ENCODE assay signal across 11 mouse cellular contexts in genomic region chr6:37872861-37873260, GRCm38 (mm10). TPM values are rescaled to one million over a fixed set of nuclear protein-coding genes. Genes with fewer than 3 reads are reported as not detected.
DNase-seq lines count a peak whose midpoint lies in the region; ATAC-seq and TF ChIP-seq lines count a peak whose summit lies in the region.
"Had no signal": no experiment of that assay in that cellular context is flagged by ENCODE, and none has a peak within 500 bp of the region (broad histone marks: within the 10 kb centered on the region; RNA-seq: fewer than 3 reads in every experiment).

No protein-coding gene starts in this region.

- 0 out of 2 replicates have a peak overlapping the region, but pooled peaks have one; percentile 86 for H3K4me3 ChIP-seq in limb, embryonic 14.5 days (replicated peaks; ENCODE audit: low read length)
- no peak overlapping the region for H3K4me3 ChIP-seq in limb, embryonic 10.5 days
- H3K4me3 ChIP-seq in midbrain, embryonic 12.5 days = peak overlapping the region; percentile 95; the same call in 1 of the 2 replicates

- no peaks in the 10 kb centered on the region for H3K4me1 ChIP-seq in limb, embryonic 14.5 days (ENCODE audit: control insufficient read depth, insufficient read depth, low read length)
- H3K4me1 ChIP-seq in limb, embryonic 10.5 days = peaks cover 4% of the 10 kb centered on the region; the same call in 1 of the 2 replicates
- no peaks in the 10 kb centered on the region for H3K4me1 ChIP-seq in midbrain, embryonic 12.5 days

- H3K36me3 ChIP-seq in limb, embryonic 14.5 days (ENCODE audit: control insufficient read depth, insufficient read depth, low read length) = peaks cover 14% of the 10 kb centered on the region; the same call in 1 of the 2 replicates
- H3K36me3 ChIP-seq in limb, embryonic 10.5 days = peaks cover 57% of the 10 kb centered on the region
- H3K36me3 ChIP-seq in midbrain, embryonic 12.5 days = peaks cover 54% of the 10 kb centered on the region

- H3K4me2 ChIP-seq in limb, embryonic 14.5 days (replicated peaks; ENCODE audit: low read depth, low read length, severe bottlenecking) = no peak overlapping the region
- no peak overlapping the region for H3K4me2 ChIP-seq in midbrain, embryonic 12.5 days (replicated peaks)

- intact Hi-C loops in left cerebral cortex, postnatal 25 days (cut with DNase I) = loop anchor here (5.0 kb wide), 3 partner anchors 194 to 406 kb away; no protein-coding TSS in a partner anchor

- no peak for ATAC-seq in CD4-positive, CD25-positive, alpha-beta regulatory T cell, adult 4 months
- no peak for ATAC-seq in limb, embryonic 14.5 days (ENCODE audit: low FRiP score, low read depth)
- no peak for ATAC-seq in midbrain, embryonic 12.5 days (ENCODE audit: low FRiP score, low read depth)
- ATAC-seq: intestine, postnatal 0 days; liver, postnatal 0 days had no signal

- H3K9ac ChIP-seq in limb, embryonic 14.5 days (ENCODE audit: low read depth, low read length, severe bottlenecking) = no peak overlapping the region
- H3K9ac ChIP-seq in midbrain, embryonic 12.5 days (replicated peaks) = no peak overlapping the region
- H3K9ac ChIP-seq: liver, postnatal 0 days had no signal

- peaks cover 46% of the 10 kb centered on the region for H3K9me3 ChIP-seq in limb, embryonic 14.5 days (ENCODE audit: control insufficient read depth, low read length)
- H3K9me3 ChIP-seq in limb, embryonic 10.5 days (replicated peaks) = peaks cover 34% of the 10 kb centered on the region
- H3K9me3 ChIP-seq in midbrain, embryonic 12.5 days = peaks cover 55% of the 10 kb centered on the region

- no peak overlapping the region for H3K27ac ChIP-seq in limb, embryonic 14.5 days (replicated peaks; ENCODE audit: low read depth, low read length)
- H3K27ac ChIP-seq in limb, embryonic 10.5 days = no peak overlapping the region
- no peak overlapping the region for H3K27ac ChIP-seq in midbrain, embryonic 12.5 days (replicated peaks)

- DNase-seq in CD4-positive, CD25-positive, alpha-beta regulatory T cell, adult 2 months (ENCODE audit: low read depth, low spot score) = peak; percentile 25
- DNase-seq in limb, embryonic 14.5 days (ENCODE audit: low spot score) = peak; percentile 2
- no peak for DNase-seq in limb, embryonic 10.5 days (ENCODE audit: low spot score)
- peak; percentile 11 for DNase-seq in MN1 (ENCODE audit: low spot score)
- no peak for DNase-seq in left cerebral cortex, postnatal 25 days (ENCODE audit: low spot score in 2 of 2)
- DNase-seq in layer of hippocampus, postnatal 14 days (ENCODE audit: low spot score in 2 of 2) = no peak
- DNase-seq: cerebellum, adult 11-12 months; liver, postnatal 0 days had no signal

- no peaks in the 10 kb centered on the region for H3K27me3 ChIP-seq in limb, embryonic 14.5 days (ENCODE audit: control insufficient read depth, insufficient read depth, low read length)
- no peaks in the 10 kb centered on the region for H3K27me3 ChIP-seq in limb, embryonic 10.5 days (ENCODE audit: low read depth, poor library complexity, severe bottlenecking)
- no peaks in the 10 kb centered on the region for H3K27me3 ChIP-seq in midbrain, embryonic 12.5 days

- 97% methylated on average over 1 of the region's 1 CpGs for WGBS in limb, embryonic 14.5 days
- WGBS in limb, embryonic 10.5 days = 83% methylated on average over 1 of the region's 1 CpGs
- 95% methylated on average over 1 of the region's 1 CpGs for WGBS in midbrain, embryonic 12.5 days

- TF ChIP-seq POLR2A in limb, embryonic 14.5 days (IDR thresholded peaks at IDR 0.05; ENCODE audit: borderline replicate concordance, extremely low read depth, insufficient read depth, insufficient read length) = no peak

RNA-seq across cellular contexts. Expression of gene Trim24, which starts 2.2 kb away (rescaled TPM):
- 10 to 100 TPM; 12.0 to 12.9 TPM for polyA plus RNA-seq in CD4-positive, CD25-positive, alpha-beta regulatory T cell, adult 4 months (2017; shearing (Covaris generic))
- 53.9 and 61.8 TPM in 2 replicates for polyA plus RNA-seq in limb, embryonic 14.5 days (2012; rRNA removed)
- 23.9 and 26.0 TPM in 2 replicates for polyA plus RNA-seq in limb, embryonic 14.5 days (2014; fragmentation: Nextera tagmentation; extraction: Ambion mirVana)
- polyA plus RNA-seq in limb, embryonic 10.5 days (2016; fragmentation: Nextera tagmentation; extraction: Ambion mirVana) = 17.0 and 21.9 TPM in 2 replicates
- polyA plus RNA-seq in midbrain, embryonic 12.5 days (2016; fragmentation: Nextera tagmentation; extraction: Ambion mirVana) = 43.2 and 49.4 TPM in 2 replicates
- total RNA-seq in left cerebral cortex, postnatal 25 days (2021) = 10 to 100 TPM; 27.0 to 31.9 TPM
- 10 to 100 TPM; 40.4 to 43.2 TPM for total RNA-seq in layer of hippocampus, postnatal 14 days (2021)

Comparison
In these comparisons a context has a peak if more than half of its experiments do, and no peak if none do; other contexts are left out.
1. DNase-seq: peak in CD4-positive, CD25-positive, alpha-beta regulatory T cell, adult 2 months (single experiment), limb, embryonic 14.5 days (single experiment) and MN1 (single experiment); none in limb, embryonic 10.5 days (single experiment), left cerebral cortex, postnatal 25 days (0 of 2) and layer of hippocampus, postnatal 14 days (0 of 2).